ENCODE assay signal across 13 mouse cellular contexts in genomic region chr16:44002086-44002485, GRCm38 (mm10). TPM values are rescaled to one million over a fixed set of nuclear protein-coding genes. Genes with fewer than 3 reads are reported as not detected.
DNase-seq lines count a peak whose midpoint lies in the region; ATAC-seq and TF ChIP-seq lines count a peak whose summit lies in the region.
"Had no signal": no experiment of that assay in that cellular context is flagged by ENCODE, and none has a peak within 500 bp of the region (broad histone marks: within the 10 kb centered on the region; RNA-seq: fewer than 3 reads in every experiment).

No protein-coding gene starts in this region.

- H3K9ac ChIP-seq in ES-E14 (ENCODE audit: insufficient read depth, low read depth, low read length, poor library complexity, severe bottlenecking) = no peak overlapping the region
- H3K9ac ChIP-seq in liver, postnatal 0 days (replicated peaks) = no peak overlapping the region
- H3K9ac ChIP-seq: embryonic facial prominence, embryonic 15.5 days; hindbrain, embryonic 12.5 days had no signal

- in situ Hi-C loops in ES-E14 (cut with MboI; ENCODE audit: low sequenced_read_pairs in 2 of 2, unreplicated experiment in 2 of 2) = no loop called here

- TF ChIP-seq EP300 in liver, postnatal 0 days (IDR thresholded peaks at IDR 0.05; ENCODE audit: low read depth) = no peak

- peak; percentile 58 for TF ChIP-seq CTCF in liver, postnatal 0 days (IDR thresholded peaks at IDR 0.05; ENCODE audit: low read depth)

- no peaks in the 10 kb centered on the region for H3K36me3 ChIP-seq in ES-E14 (ENCODE audit: control insufficient read depth, insufficient read depth, low read length, poor library complexity, severe bottlenecking)
- peaks cover 1% of the 10 kb centered on the region for H3K36me3 ChIP-seq in liver, postnatal 0 days (replicated peaks; ENCODE audit: insufficient read depth, low read length)
- H3K36me3 ChIP-seq: embryonic facial prominence, embryonic 15.5 days; hindbrain, embryonic 12.5 days had no signal

- peak; percentile 62; the same call in 1 of the 2 replicates for ATAC-seq in liver, postnatal 0 days

- no peaks in the 10 kb centered on the region for H3K9me3 ChIP-seq in ES-E14 (ENCODE audit: control insufficient read depth, insufficient read depth, low read depth, low read length)
- no peaks in the 10 kb centered on the region for H3K9me3 ChIP-seq in liver, postnatal 0 days (ENCODE audit: low read length)
- H3K9me3 ChIP-seq: embryonic facial prominence, embryonic 15.5 days; hindbrain, embryonic 12.5 days had no signal

- H3K4me3 ChIP-seq in ES-E14 (ENCODE audit: insufficient read depth in 1 of 2, low read depth in 1 of 2, low read length in 2 of 2, poor library complexity in 1 of 2, severe bottlenecking in 1 of 2) = no peak overlapping the region
- no peak overlapping the region for H3K4me3 ChIP-seq in liver, postnatal 0 days (ENCODE audit: low read depth, low read length)
- H3K4me3 ChIP-seq: embryonic facial prominence, embryonic 15.5 days; hindbrain, embryonic 12.5 days had no signal

- H3K27ac ChIP-seq in ES-E14 (ENCODE audit: insufficient read depth, low read depth, low read length, poor library complexity, severe bottlenecking) = no peak overlapping the region
- H3K27ac ChIP-seq in liver, postnatal 0 days (ENCODE audit: low read depth) = no peak overlapping the region
- H3K27ac ChIP-seq: embryonic facial prominence, embryonic 15.5 days; hindbrain, embryonic 12.5 days had no signal

- no peaks in the 10 kb centered on the region for H3K27me3 ChIP-seq in liver, postnatal 0 days (ENCODE audit: insufficient read depth, low read length)
- H3K27me3 ChIP-seq: embryonic facial prominence, embryonic 15.5 days; hindbrain, embryonic 12.5 days had no signal

- peak; percentile 19 for DNase-seq in kidney, postnatal 10 days
- no peak for DNase-seq in kidney, postnatal 25 days
- DNase-seq in ES-E14 (ENCODE audit: low read depth, low spot score) (peak; percentile 36), ZHBTc4 (ENCODE audit: low read depth, low spot score) (peak; percentile 63)
- DNase-seq in liver, postnatal 0 days = peak; percentile 24
- DNase-seq in urinary bladder, postnatal 4 days (ENCODE audit: low spot score in 2 of 2) = no peak
- no peak for DNase-seq in spleen, postnatal 14 days (ENCODE audit: low spot score in 2 of 2)
- DNase-seq: cerebellum, adult 11-12 months; gastrocnemius, postnatal 25 days; right cerebral cortex, postnatal 25 days; thymus, adult 2 months had no signal

- no peak overlapping the region for H3K4me2 ChIP-seq in liver, postnatal 0 days (ENCODE audit: low read depth, low read length)
- H3K4me2 ChIP-seq: embryonic facial prominence, embryonic 15.5 days; hindbrain, embryonic 12.5 days had no signal

- WGBS in liver, postnatal 0 days (ENCODE audit: insufficient replicate concordance) = 68% methylated on average over 5 of the region's 5 CpGs

- peaks cover 0 to 4% of the 10 kb centered on the region in 2 experiments; a peak in 1 of 4 replicates for H3K4me1 ChIP-seq in ES-E14 (ENCODE audit: control insufficient read depth in 2 of 2, insufficient read depth in 2 of 2, low read length in 2 of 2, poor library complexity in 1 of 2)
- peaks cover 3% of the 10 kb centered on the region for H3K4me1 ChIP-seq in liver, postnatal 0 days (ENCODE audit: insufficient read depth)
- H3K4me1 ChIP-seq: embryonic facial prominence, embryonic 15.5 days; hindbrain, embryonic 12.5 days had no signal

TF ChIP-seq in ES-E14, 5 proteins besides CTCF, POLR2A, EP300 and RAD21:
- TF ChIP-seq HCFC1 (IDR thresholded peaks at IDR 0.05; ENCODE audit: borderline replicate concordance, insufficient read depth, low read length) (no peak), ZC3H11A (IDR thresholded peaks at IDR 0.05; ENCODE audit: borderline replicate concordance, low read depth, low read length) (no peak), MAFK (IDR thresholded peaks at IDR 0.05; ENCODE audit: insufficient read depth, low read depth, low read length) (no peak), ZNF384 (IDR thresholded peaks at IDR 0.05; ENCODE audit: low read depth, low read length) (no peak), CHD2 (IDR thresholded peaks at IDR 0.05; ENCODE audit: low read depth, low read length) (no peak)

RNA-seq across cellular contexts. Expression of gene Zdhhc23, which starts 22.5 kb away (rescaled TPM):
- total RNA-seq in ES-E14 (2012; rRNA removed) = 3.3 and 3.7 TPM in 2 replicates
- 0.20 and 0.40 TPM in 2 replicates for polyA plus RNA-seq in liver, postnatal 0 days (2015; fragmentation: Nextera tagmentation; extraction: Ambion mirVana)

Comparison
In these comparisons a context has a peak if more than half of its experiments do, and no peak if none do; other contexts are left out.
1. DNase-seq: peak in kidney, postnatal 10 days (single experiment), ES-E14 (single experiment), ZHBTc4 (single experiment) and liver, postnatal 0 days (single experiment); none in kidney, postnatal 25 days (0 of 2), urinary bladder, postnatal 4 days (0 of 2) and spleen, postnatal 14 days (0 of 2).